Mouse (Mus musculus) gastrocnemius, adult 18-20 months (tissue): Measurements from ENCODE around the gene Ube2z. TPM values are rescaled to one million over a fixed set of nuclear protein-coding genes. Genes with fewer than 3 reads are reported as not detected.

Experiments used
- DNase-seq: peaks from one replicate; pipeline ENCODE4 v3.0.0; 2021; ENCODE audit warnings: low spot score
- total RNA-seq, 2 experiments: library from RNA; stranded (reverse); gene quantifications; 2 replicates each; pipeline ENCODE4 v1.2.3; 2021

Ube2z gene
- total RNA-seq, 2 experiments from 2014 or later, result 14.5 to 17.3 TPM

DNA sequence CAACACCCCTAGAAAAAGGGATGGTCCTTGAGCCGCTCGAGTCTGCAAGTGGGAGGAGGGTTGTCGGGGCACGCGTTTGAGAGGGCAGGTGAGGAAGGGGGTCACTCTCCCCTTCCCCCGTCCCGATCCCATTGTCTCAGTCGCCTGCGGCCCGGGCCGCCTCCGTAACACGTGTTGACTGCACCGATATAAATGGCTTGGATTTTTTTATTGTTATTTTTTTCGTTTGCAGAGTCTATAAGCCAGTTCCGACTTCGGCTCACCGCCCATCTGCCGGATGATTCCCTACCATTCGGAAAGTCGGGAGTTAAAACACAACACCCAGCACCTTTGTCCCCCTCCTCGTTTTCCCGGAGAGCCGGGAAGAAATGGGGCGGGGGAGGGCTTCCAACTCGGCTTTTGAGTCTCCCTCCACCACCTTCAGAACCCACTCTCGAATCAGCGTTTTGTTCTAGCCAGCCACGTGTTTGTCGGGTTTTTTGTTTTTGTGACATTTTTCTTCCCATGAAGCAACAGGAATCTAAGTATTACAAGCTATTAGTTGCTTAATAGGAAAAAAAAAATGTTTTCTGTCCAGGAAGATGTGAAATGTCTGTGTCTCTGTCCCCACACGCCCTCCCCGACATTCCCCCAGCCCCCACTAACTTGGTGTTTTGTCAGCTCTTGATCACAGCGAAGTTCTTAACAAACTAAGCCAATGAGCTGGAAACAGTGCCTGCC, 57.5 kb downstream of the Ube2z start:
- DNase-seq, result no peak

DNA sequence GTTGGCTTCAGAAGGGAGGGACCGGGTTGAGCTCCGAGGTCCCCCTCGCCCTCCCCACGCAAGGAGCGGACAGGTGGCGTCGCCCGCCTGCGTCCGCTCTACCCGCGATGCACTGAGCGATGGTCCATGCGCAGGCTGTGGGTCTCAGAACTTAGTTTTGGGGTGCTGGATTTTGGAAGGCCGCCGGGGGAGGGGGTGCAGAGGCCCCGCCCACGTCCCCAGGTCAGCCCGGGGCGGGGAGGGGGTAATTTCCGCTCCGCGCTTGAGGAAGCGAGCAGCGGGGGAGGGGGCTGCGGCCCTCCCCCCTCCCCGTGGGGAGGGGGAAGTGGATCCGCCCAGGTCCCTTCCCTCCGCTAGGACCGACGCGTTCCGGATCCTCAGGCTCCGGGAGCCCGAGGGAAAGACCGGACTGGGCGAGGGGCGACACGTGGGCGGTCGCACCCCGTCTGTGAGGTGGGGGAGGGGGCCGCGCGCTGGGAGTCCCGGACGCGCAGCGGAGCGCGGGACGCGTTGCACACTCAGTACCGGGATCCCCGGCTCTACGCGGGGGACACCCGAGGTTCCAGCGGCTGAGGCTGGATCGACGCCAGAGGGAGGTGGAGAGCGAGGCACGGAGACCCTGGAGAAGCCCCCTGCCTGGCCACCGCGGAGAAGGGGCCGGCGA, 58.2 kb downstream of the Ube2z start:
- no peak for DNase-seq

DNA sequence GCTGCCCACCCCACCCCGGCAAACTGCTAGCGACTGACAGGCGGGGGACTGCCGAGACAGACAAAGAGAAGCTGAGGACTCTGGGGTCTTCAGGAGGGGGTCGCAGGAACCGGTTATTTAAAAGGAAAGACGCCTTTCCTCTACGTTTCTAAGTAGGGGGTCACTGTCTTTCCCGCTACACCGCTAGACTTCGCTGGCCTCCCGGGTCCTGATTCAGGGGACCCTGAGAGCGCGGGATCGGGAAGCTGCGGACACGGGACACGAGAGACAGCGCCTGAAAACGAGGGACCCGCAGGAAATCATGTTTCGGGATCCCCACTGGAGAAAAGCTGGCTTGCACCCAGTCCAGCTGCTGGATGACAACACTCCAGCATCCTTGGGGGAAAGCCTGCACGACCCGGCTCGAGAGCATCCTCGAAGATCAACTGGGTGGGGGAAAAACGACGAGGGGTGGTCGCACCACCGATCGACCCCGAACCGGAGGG, 58.8 kb downstream of the Ube2z start:
- peak; percentile 10 for DNase-seq

DNA sequence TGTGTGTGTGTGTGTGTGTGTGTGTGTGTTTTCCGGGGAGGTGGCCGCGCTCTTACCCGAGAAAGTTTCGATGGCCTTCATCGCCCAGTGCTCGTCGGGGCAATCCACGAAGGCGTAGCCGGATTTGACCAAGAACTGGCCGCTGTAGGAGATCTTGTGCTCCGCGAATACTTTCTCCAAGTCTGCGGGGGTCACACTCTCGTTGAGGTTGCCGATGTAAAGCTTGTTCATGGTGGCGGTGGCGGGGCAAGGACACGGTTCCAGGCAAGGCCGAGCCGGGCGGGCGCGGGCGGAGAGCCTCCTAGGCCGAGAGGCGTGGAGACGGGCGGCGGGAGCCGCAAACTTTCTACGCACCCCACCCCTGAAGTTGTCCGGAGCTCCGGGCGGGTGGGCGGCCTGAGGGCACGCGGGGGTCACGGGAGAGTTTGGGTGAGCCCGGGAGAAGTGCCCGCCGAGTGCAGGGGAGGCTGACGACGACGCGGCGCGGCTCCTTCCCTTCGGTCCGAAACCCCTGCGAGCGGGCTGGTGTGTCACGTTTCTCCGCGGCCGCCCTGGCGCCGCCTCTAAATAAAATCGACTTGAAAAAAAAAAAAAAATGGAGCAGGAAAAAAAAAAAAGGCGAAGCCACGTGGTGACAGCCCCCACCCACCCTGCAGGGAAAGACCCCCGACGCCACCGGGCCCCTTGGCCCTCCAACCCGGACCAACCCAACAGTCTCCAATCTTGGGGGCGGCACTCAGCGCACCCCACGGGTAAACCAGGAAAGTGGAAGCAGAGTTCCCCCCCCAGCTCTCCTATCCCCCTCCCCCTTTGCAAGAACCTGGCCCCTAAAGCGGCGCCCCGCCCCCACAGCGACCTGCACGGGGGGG, 59.6 kb downstream of the Ube2z start, which contains the start of gene Igf2bp1:
Igf2bp1 (minus strand) TSS at position 538 of the 869 bp plus-strand sequence.
- no peak for DNase-seq

DNA sequence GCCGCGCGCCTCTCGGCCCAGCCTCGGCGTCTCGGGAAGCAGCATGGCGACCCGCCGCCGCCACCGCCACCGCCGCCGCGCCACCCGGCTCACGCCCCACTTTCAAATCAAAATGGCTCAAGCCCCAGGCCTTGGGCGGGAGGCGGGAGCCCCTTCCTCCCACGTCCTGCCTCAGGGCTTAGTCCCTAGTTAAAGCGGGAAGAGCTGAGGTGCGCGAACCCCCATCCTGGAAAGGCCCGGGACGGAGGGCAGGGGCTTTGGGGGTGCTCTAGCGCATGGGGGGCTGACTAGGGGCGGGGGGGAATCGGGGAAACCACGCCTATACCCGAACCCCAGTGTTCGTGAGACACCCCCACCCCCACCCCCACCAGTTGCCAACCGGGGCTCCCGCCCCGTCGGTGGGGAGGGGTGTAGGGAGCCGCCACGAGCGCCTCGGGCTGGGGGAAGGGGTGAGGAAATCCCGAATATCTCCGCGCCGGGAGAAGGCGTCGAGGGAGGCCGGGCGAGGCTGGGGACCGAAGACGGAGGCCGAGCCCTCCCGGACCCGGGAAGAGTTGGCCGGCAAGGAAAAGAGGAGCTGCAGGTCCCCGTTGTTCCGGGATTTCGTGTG, 60.3 kb downstream of the Ube2z start:
- DNase-seq, result no peak

DNA sequence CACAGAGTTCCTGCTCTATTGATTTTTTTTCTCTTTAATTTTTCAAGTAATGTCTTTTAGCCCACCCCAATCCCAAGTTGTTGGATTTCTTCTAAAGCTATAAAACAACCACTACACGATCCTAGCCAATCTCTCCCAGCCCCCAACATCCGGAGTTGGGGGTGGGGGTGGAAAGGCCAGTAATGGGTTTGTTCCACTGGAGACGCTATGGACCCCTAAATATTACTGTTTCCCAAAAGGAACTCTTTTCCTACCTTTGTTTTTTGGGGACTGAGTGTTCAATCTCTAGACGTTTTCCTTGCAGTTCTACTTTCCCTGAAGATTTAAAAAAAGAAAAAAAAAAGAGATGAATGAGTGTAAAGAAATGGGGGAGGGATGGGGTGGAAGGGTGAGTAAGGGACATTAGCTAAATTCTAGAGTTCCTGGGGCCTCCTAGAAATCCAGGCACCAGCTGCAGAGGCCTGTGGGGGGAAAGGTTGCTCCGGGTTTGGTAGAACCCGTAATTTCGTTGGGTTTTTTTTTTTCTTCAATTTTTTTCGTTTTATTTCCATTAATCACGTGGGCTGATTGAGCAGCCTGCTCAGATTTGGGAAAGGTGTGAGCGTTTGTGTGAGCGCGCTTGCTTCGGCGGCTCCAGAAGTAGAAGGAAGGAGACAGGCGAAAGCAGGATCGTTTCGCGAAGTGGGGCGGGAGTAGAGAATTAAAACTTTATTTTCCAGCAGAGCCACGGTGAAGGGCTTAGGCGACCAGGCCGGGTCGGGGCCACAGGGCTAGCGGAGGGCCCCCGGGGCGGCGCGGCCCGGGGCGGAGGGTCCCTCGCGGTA, 61.0 kb downstream of the Ube2z start:
- DNase-seq, result no peak

DNA sequence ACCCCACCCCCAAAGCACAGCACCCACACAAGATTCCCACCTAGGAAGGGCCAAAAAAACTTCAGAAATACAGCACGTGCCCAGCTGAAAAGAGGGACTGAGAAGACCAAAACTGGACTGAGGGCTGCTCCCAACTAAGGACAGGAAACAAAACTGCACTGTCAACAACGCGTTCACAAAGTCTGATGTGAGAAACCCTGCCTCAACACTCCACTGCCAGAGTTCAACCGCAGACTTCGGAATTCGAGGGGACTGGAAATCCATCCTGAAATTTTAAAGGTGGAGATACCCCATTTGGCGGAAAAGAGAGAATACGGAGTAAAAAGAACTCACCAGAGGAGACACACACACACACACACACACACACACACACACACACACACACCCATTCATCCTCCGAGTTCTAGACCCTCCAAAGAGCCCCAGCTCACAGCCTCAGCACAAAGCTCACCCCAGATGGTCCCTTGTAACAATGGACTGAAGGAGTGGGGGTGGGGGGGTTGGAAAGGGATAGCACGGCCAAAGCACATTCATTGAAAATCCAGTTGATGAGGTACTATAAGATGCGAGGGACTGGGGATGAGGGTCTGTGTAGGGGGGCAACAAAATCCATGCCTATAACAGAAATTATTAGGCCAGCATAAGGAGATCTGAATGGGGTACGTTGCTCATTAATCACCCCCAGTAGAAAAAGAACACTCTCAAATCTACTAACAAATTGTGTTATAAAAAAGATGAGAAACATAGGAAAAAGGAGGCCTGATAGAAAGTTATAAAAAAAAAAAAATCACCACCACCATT, 61.9 kb downstream of the Ube2z start:
- DNase-seq, result no peak

Other genes with a start within 250 kb of the Ube2z start
- gene Phospho1, start 240.9 kb downstream of the Ube2z start, total RNA-seq, result 100 to 1,000 TPM; 355 to 388 TPM
- 1 to 10 TPM; 5.5 to 6.9 TPM for gene Gngt2, start 228.2 kb downstream of the Ube2z start, total RNA-seq
- gene Abi3, start 222.9 kb downstream of the Ube2z start, total RNA-seq, result 1 to 10 TPM; 3.0 to 4.2 TPM
- gene B4galnt2, start 150.5 kb downstream of the Ube2z start, total RNA-seq, result not detected
- not detected for gene Igf2bp1, start 59.4 kb downstream of the Ube2z start, total RNA-seq
- gene Gip, start 40.8 kb downstream of the Ube2z start, total RNA-seq, result not detected
- 10 to 100 TPM; 33.4 to 35.7 TPM for gene Snf8, start 30.5 kb downstream of the Ube2z start, total RNA-seq
- gene Atp5g1, start 10.3 kb upstream of the Ube2z start, total RNA-seq, result 1,000 to 10,000 TPM; 1,436 to 1,539 TPM
- gene Calcoco2, start 46.6 kb upstream of the Ube2z start, total RNA-seq, result not detected
- gene Ttll6, start 68.4 kb upstream of the Ube2z start, total RNA-seq, result not detected
- not detected for gene Hoxb13, start 128.9 kb upstream of the Ube2z start, total RNA-seq
- gene Hoxb9, start 206.1 kb upstream of the Ube2z start, total RNA-seq, result under 1 TPM; 0.09 TPM
- gene Hoxb8, start 216.5 kb upstream of the Ube2z start, total RNA-seq, result under 1 TPM in 1 of 2 experiments, not detected in 1; 0.09 TPM
- under 1 TPM; 0.41 to 0.81 TPM for gene Hoxb7, start 221.2 kb upstream of the Ube2z start, total RNA-seq
- under 1 TPM; 0.38 to 0.39 TPM for gene Hoxb6, start 227.1 kb upstream of the Ube2z start, total RNA-seq
- under 1 TPM; 0.09 to 0.14 TPM for gene Hoxb5, start 237.9 kb upstream of the Ube2z start, total RNA-seq